Mouse (Mus musculus): ENCODE results near the gene Rrp15. TPM values are rescaled to one million over a fixed set of nuclear protein-coding genes. Genes with fewer than 3 reads are reported as not detected.
"Not testable (repeated sequence)": the region's sequence is repeated elsewhere in the genome, so short reads cannot be mapped to it uniquely, and the experiment has no call there.

Gene Rrp15
- polyA plus RNA-seq, 1 experiment from 2014 or later: 27.8 TPM

DNA sequence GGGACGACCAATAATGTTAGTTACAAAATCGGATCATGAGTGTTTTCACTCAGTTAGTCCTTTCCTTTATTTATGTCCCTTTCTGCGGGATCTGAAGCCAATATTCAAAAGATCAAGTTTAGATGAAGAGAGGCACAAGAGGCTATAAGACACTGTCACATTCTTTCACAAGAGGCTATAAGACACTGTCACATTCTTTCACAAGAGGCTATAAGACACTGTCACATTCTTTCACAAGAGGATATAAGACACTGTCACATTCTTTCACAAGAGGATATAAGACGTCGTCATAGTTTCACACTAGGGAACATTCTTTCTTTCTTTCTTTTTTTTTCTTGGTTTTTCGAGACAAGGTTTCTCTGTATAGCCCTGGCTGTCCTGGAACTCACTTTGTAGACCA, 14.3 kb upstream of the Rrp15 start:
- H3K36me3 ChIP-seq (ENCODE audit: control insufficient read depth, insufficient read depth, low read length); H3K4me2 ChIP-seq (ENCODE audit: low read depth, low read length); H3K9ac ChIP-seq (replicated peaks; ENCODE audit: low read depth, low read length); H3K27me3 ChIP-seq (ENCODE audit: control insufficient read depth, insufficient read depth, low read length); ATAC-seq (ENCODE audit: low read depth); H3K4me1 ChIP-seq (ENCODE audit: control insufficient read depth, insufficient read depth, low read length); H3K9me3 ChIP-seq (ENCODE audit: control insufficient read depth, low read length); H3K4me3 ChIP-seq (ENCODE audit: low read depth, low read length); H3K27ac ChIP-seq (ENCODE audit: low read depth, low read length): not testable (repeated sequence)
- 56% methylated on average over 6 of the region's 6 CpGs for WGBS

DNA sequence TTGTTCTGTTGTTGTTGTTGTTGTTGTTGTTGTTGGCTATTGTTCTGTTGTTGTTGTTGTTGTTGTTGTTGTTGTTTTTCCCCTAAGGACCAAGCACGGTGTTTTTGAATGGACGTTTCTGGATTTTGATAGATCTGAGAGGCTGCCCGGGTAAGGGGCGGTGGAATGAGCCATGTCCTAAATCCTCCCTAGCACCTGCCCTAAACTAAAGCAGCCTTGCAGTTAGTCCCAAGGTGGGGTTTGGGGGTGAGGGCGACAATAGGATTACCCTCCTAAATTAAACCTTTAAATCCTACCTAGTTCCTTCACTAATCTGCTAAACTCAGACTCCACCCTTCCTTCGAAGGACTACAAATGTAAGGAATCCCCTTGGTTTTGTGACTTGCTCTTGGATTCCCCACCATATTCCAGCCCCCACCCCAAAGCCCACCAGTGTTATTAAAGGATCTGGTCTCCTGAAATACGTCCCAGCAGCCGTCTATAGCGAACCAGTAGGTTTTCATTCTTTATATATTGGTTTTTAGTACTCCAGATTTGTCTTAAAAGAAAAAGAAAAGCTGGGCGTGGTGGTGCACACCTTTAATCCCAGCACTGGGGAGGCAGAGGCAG, 621 bp upstream of the Rrp15 start:
- H3K4me1 ChIP-seq (ENCODE audit: control insufficient read depth, insufficient read depth, low read length): peaks cover 18% of the 10 kb centered on the region
- no peaks in the 10 kb centered on the region for H3K27me3 ChIP-seq (ENCODE audit: control insufficient read depth, insufficient read depth, low read length)
- H3K27ac ChIP-seq (ENCODE audit: low read depth, low read length): peak overlapping the region; percentile 84
- no peaks in the 10 kb centered on the region for H3K9me3 ChIP-seq (ENCODE audit: control insufficient read depth, low read length)
- peak overlapping the region; percentile 82 for H3K4me3 ChIP-seq (ENCODE audit: low read depth, low read length)
- H3K36me3 ChIP-seq (ENCODE audit: control insufficient read depth, insufficient read depth, low read length): no peaks in the 10 kb centered on the region
- WGBS: 38% methylated on average over 10 of the region's 10 CpGs
- ATAC-seq (ENCODE audit: low read depth): peak; percentile 66
- peak overlapping the region; percentile 49 for H3K4me2 ChIP-seq (ENCODE audit: low read depth, low read length)
- peak overlapping the region; percentile 78 for H3K9ac ChIP-seq (replicated peaks; ENCODE audit: low read depth, low read length)

DNA sequence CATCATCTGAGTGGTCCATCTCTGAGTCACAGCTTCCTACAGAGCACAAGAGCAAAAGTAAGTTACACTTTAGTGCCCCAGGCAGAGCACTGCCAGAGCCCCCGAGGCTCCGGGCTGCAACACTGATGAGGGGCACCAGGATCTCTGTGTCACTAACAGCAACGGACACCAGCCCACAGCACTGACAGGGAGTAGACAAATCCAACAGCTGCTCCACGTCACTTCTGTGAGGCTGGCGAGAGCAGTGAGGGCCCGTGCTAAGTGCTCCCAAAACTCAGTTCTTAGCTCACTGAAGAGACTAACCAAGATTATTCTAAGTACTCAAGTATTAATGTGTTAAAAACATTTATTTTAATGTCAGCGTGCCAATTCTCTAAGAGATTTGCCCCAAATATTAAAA, 9.3 kb downstream of the Rrp15 start:
- 0 out of 2 replicates have a peak, but pooled peaks cover 13% of the 10 kb centered on the region for H3K36me3 ChIP-seq (ENCODE audit: control insufficient read depth, insufficient read depth, low read length)
- 85% methylated on average over 7 of the region's 7 CpGs for WGBS
- H3K27me3 ChIP-seq (ENCODE audit: control insufficient read depth, insufficient read depth, low read length): no peaks in the 10 kb centered on the region
- H3K9ac ChIP-seq (replicated peaks; ENCODE audit: low read depth, low read length): no peak overlapping the region
- no peaks in the 10 kb centered on the region for H3K9me3 ChIP-seq (ENCODE audit: control insufficient read depth, low read length)
- ATAC-seq (ENCODE audit: low read depth): no peak
- no peaks in the 10 kb centered on the region for H3K4me1 ChIP-seq (ENCODE audit: control insufficient read depth, insufficient read depth, low read length)
- no peak overlapping the region for H3K27ac ChIP-seq (ENCODE audit: low read depth, low read length)
- H3K4me3 ChIP-seq (ENCODE audit: low read depth, low read length): no peak overlapping the region
- no peak overlapping the region for H3K4me2 ChIP-seq (ENCODE audit: low read depth, low read length)

DNA sequence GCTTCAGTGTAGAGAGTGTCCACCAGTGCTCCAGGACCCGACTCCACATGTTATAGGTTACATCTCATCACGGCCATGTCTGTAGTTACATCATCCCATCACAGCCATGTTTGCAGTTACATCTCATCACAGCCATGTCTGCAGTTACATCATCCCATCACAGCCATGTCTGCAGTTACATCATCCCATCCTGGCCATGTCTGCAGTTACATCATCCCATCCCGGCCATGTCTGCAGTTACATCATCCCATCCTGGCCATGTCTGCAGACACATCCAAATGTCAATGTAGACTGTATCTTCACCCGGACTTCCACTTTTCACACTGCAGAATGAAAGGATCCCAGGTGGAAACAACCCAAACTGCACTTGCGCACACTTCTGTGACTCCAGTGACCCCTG, 13.6 kb downstream of the Rrp15 start:
- WGBS: 97% methylated on average over 5 of the region's 5 CpGs
- H3K9ac ChIP-seq (replicated peaks; ENCODE audit: low read depth, low read length): no peak overlapping the region
- no peak overlapping the region for H3K27ac ChIP-seq (ENCODE audit: low read depth, low read length)
- H3K4me1 ChIP-seq (ENCODE audit: control insufficient read depth, insufficient read depth, low read length): no peaks in the 10 kb centered on the region
- no peak overlapping the region for H3K4me3 ChIP-seq (ENCODE audit: low read depth, low read length)
- H3K9me3 ChIP-seq (ENCODE audit: control insufficient read depth, low read length): no peaks in the 10 kb centered on the region
- H3K36me3 ChIP-seq (ENCODE audit: control insufficient read depth, insufficient read depth, low read length): 0 out of 2 replicates have a peak, but pooled peaks cover 13% of the 10 kb centered on the region
- no peaks in the 10 kb centered on the region for H3K27me3 ChIP-seq (ENCODE audit: control insufficient read depth, insufficient read depth, low read length)
- no peak for ATAC-seq (ENCODE audit: low read depth)
- H3K4me2 ChIP-seq (ENCODE audit: low read depth, low read length): no peak overlapping the region

DNA sequence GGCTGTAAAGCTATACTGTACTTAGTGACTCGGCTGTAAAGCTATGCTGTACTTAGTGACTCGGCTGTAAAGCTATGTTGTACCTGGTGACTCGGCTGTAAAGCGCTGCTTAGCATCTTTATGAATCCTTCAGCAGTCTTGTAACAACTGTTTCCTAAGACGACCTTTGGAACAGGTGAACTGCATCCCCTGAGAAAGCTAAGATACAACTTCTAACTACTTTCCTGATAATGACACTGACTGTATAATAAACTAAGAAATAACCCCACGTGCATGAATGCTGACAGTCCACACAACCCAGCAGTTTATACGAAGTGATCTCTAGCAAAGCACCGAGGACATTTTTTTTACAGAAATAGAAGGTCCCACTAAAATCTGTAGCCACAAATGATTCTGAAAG, 16.1 kb downstream of the Rrp15 start:
- ATAC-seq (ENCODE audit: low read depth): no peak
- Histone ChIP-seq H3K4me3 (ENCODE audit: low read depth, low read length) (no peak overlapping the region), H3K27ac (ENCODE audit: low read depth, low read length) (no peak overlapping the region), H3K9me3 (ENCODE audit: control insufficient read depth, low read length) (no peaks in the 10 kb centered on the region), H3K9ac (replicated peaks; ENCODE audit: low read depth, low read length) (no peak overlapping the region), H3K4me1 (ENCODE audit: control insufficient read depth, insufficient read depth, low read length) (no peaks in the 10 kb centered on the region), H3K36me3 (ENCODE audit: control insufficient read depth, insufficient read depth, low read length) (0 out of 2 replicates have a peak, but pooled peaks cover 11% of the 10 kb centered on the region), H3K4me2 (ENCODE audit: low read depth, low read length) (no peak overlapping the region), H3K27me3 (ENCODE audit: control insufficient read depth, insufficient read depth, low read length) (no peaks in the 10 kb centered on the region)
- WGBS: 95% methylated on average over 8 of the region's 8 CpGs

DNA sequence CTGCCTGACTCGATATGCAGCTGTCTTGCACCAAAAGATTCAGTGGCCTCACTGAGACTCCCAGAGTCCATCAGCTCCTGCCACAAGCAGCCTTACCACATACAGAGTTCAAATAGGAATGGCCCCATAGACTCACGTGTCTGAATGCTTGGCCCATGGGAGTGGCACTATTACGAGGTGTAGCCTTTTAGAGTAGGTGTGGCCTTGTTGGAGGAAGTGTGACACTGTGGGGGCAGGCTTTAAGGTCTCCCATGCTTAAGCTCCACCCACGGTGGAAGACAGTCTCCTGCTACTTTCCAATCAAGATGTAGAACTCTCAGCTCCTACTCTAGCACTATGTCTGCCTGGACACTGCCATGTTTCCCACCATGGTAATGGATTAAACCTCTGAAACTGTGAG, 20.4 kb downstream of the Rrp15 start:
- no peak overlapping the region for H3K9ac ChIP-seq (replicated peaks; ENCODE audit: low read depth, low read length)
- H3K4me3 ChIP-seq (ENCODE audit: low read depth, low read length): no peak overlapping the region
- H3K4me1 ChIP-seq (ENCODE audit: control insufficient read depth, insufficient read depth, low read length): no peaks in the 10 kb centered on the region
- H3K27ac ChIP-seq (ENCODE audit: low read depth, low read length): no peak overlapping the region
- 71% methylated on average over 4 of the region's 4 CpGs for WGBS
- no peaks in the 10 kb centered on the region for H3K9me3 ChIP-seq (ENCODE audit: control insufficient read depth, low read length)
- H3K4me2 ChIP-seq (ENCODE audit: low read depth, low read length): no peak overlapping the region
- no peaks in the 10 kb centered on the region for H3K27me3 ChIP-seq (ENCODE audit: control insufficient read depth, insufficient read depth, low read length)
- H3K36me3 ChIP-seq (ENCODE audit: control insufficient read depth, insufficient read depth, low read length): no peaks in the 10 kb centered on the region
- no peak for ATAC-seq (ENCODE audit: low read depth)

DNA sequence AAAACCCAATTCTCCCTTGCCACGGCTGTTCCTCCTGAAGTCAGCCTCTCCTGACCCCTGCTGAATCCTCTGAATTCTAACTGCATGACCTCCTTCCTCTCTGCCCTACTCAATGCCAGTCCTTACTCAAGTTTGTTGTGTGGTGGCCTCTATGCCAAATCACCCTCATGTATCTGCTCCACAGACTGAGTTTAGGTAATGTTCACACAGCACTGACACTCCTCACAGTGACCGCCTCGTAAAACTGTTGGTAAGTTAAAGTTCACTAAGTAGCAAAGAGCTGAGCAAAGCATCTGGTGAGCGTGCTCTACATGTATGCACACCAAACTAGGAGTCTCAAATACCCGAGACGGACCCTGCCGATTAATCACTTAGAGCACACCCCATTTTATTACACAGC, 23.0 kb downstream of the Rrp15 start:
- Histone ChIP-seq H3K27ac (ENCODE audit: low read depth, low read length) (no peak overlapping the region), H3K27me3 (ENCODE audit: control insufficient read depth, insufficient read depth, low read length) (no peaks in the 10 kb centered on the region), H3K9ac (replicated peaks; ENCODE audit: low read depth, low read length) (no peak overlapping the region), H3K4me3 (ENCODE audit: low read depth, low read length) (no peak overlapping the region), H3K4me1 (ENCODE audit: control insufficient read depth, insufficient read depth, low read length) (no peaks in the 10 kb centered on the region), H3K4me2 (ENCODE audit: low read depth, low read length) (no peak overlapping the region), H3K9me3 (ENCODE audit: control insufficient read depth, low read length) (no peaks in the 10 kb centered on the region), H3K36me3 (ENCODE audit: control insufficient read depth, insufficient read depth, low read length) (no peaks in the 10 kb centered on the region)
- ATAC-seq (ENCODE audit: low read depth): no peak
- 55% methylated on average over 7 of the region's 7 CpGs for WGBS

DNA sequence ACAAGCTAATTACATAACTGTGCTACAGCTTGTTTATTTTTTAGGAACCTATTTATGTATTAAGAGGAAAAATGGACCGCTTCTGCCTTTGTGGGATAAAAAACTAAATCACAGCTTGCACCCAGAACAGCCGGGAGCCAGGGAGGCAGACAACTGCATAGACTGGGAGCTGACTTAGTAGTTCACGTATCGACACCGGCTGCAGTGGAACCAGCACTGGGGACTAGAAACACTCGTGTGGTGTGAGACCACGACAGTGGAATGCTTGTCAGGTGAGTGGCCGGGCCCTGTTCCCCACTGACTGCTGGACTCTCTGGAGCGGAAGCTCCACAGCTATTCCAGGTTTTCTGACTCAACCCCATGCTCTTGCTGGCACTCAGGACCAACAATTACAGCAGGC, 26.9 kb downstream of the Rrp15 start:
- Histone ChIP-seq H3K9me3 (ENCODE audit: control insufficient read depth, low read length) (no peaks in the 10 kb centered on the region), H3K27ac (ENCODE audit: low read depth, low read length) (no peak overlapping the region), H3K27me3 (ENCODE audit: control insufficient read depth, insufficient read depth, low read length) (no peaks in the 10 kb centered on the region), H3K4me2 (ENCODE audit: low read depth, low read length) (no peak overlapping the region), H3K4me3 (ENCODE audit: low read depth, low read length) (no peak overlapping the region), H3K36me3 (ENCODE audit: control insufficient read depth, insufficient read depth, low read length) (no peaks in the 10 kb centered on the region; the same call in 1 of the 2 replicates), H3K9ac (replicated peaks; ENCODE audit: low read depth, low read length) (no peak overlapping the region), H3K4me1 (ENCODE audit: control insufficient read depth, insufficient read depth, low read length) (no peaks in the 10 kb centered on the region)
- no peak for ATAC-seq (ENCODE audit: low read depth)
- WGBS: 86% methylated on average over 9 of the region's 9 CpGs

DNA sequence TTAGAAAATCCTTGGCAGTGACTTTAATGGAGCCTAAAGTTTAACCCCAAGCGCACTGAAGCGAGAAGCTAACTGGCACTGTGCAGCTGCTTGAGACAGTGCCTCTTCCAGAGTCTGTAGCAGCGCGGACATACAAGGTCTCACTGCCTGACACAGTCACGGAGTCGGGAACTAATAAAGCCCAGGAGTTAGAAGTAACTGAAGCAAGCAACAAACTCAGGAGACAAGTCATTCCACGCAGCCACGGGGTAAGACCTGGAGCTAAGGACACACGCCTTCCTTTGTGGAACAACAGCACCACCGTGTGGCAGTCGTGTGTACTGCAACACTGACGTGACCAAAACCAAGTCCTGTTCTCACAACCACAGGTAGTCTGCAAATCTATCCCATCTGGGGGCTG, 27.3 kb downstream of the Rrp15 start:
- H3K4me1 ChIP-seq (ENCODE audit: control insufficient read depth, insufficient read depth, low read length): no peaks in the 10 kb centered on the region
- peak; percentile 81 for ATAC-seq (ENCODE audit: low read depth)
- H3K4me2 ChIP-seq (ENCODE audit: low read depth, low read length): no peak overlapping the region
- no peak overlapping the region for H3K27ac ChIP-seq (ENCODE audit: low read depth, low read length)
- no peaks in the 10 kb centered on the region; the same call in 1 of the 2 replicates for H3K36me3 ChIP-seq (ENCODE audit: control insufficient read depth, insufficient read depth, low read length)
- H3K27me3 ChIP-seq (ENCODE audit: control insufficient read depth, insufficient read depth, low read length): no peaks in the 10 kb centered on the region
- no peaks in the 10 kb centered on the region for H3K9me3 ChIP-seq (ENCODE audit: control insufficient read depth, low read length)
- H3K4me3 ChIP-seq (ENCODE audit: low read depth, low read length): no peak overlapping the region
- 43% methylated on average over 12 of the region's 12 CpGs for WGBS
- H3K9ac ChIP-seq (replicated peaks; ENCODE audit: low read depth, low read length): no peak overlapping the region
